Mouse (Mus musculus) neural tube, embryonic 12.5 days (tissue): ENCODE measurements at regions not wholly inside any gene's neighbourhood (a gene's known extent, or its start where the extent isn't known, plus 50 kb on each side); places are given as distances from the start of the nearest gene placed in this dataset.

Experiments
- ATAC-seq: fragments of 200-750 bp; cut with Nextera tagmentation; 2 replicates; pipeline ENCODE4 v1.8.0; 2017; ENCODE audit warnings: low read depth, mild to moderate bottlenecking, moderate TSS enrichment, moderate library complexity; ENCODE audit not compliant: low FRiP score
- H3K27ac ChIP-seq: fragments of 300-500 bp; sonication (generic); 2 replicates; pipeline ENCODE4 v1.5.1; 2016
- H3K27me3 ChIP-seq: fragments of 300-500 bp; sonication (generic); replicated peaks from 2 replicates; pipeline ENCODE4 v1.6.1; 2016; ENCODE audit warnings: mild to moderate bottlenecking
- H3K36me3 ChIP-seq: fragments of 300-500 bp; sonication (generic); 2 replicates; pipeline ENCODE4 v1.6.1; 2016; ENCODE audit warnings: mild to moderate bottlenecking
- H3K4me1 ChIP-seq: fragments of 300-500 bp; sonication (generic); 2 replicates; pipeline ENCODE4 v1.6.1; 2016
- H3K4me2 ChIP-seq: fragments of 300-500 bp; sonication (generic); replicated peaks from 2 replicates; pipeline ENCODE4 v1.6.1; 2016; ENCODE audit warnings: mild to moderate bottlenecking
- H3K4me3 ChIP-seq: fragments of 300-500 bp; sonication (generic); 2 replicates; pipeline ENCODE4 v1.5.1; 2016
- H3K9ac ChIP-seq: fragments of 300-500 bp; sonication (generic); 2 replicates; pipeline ENCODE4 v1.6.1; 2016; ENCODE audit warnings: mild to moderate bottlenecking
- H3K9me3 ChIP-seq: fragments of 300-500 bp; sonication (generic); 2 replicates; pipeline ENCODE4 v1.6.1; 2016; ENCODE audit warnings: mild to moderate bottlenecking
- WGBS: fragments of 180-500 bp; shearing (Covaris S2); methylation state at CpG from one replicate; pipeline ENCODE4 v1.1.7; 2016; 5-methylcytosine and 5-hydroxymethylcytosine counted together

GRCm38 (mm10) chr2:108783457-108783856 lies 497.1 kb upstream of the Kif18a start:
- Histone ChIP-seq H3K27ac (no peak overlapping the region), H3K36me3 (no peaks in the 10 kb centered on the region), H3K9me3 (no peaks in the 10 kb centered on the region), H3K4me3 (no peak overlapping the region), H3K4me2 (no peak overlapping the region), H3K9ac (no peak overlapping the region), H3K27me3 (no peaks in the 10 kb centered on the region), H3K4me1 (no peaks in the 10 kb centered on the region)
- ATAC-seq = no peak

GRCm38 (mm10) chr2:108785161-108785957 lies 495.2 kb upstream of the Kif18a start:
- WGBS = 84% methylated on average over 19 of the region's 19 CpGs
- Histone ChIP-seq H3K4me1 (no peaks in the 10 kb centered on the region), H3K27ac (no peak overlapping the region), H3K27me3 (no peaks in the 10 kb centered on the region), H3K36me3 (no peaks in the 10 kb centered on the region), H3K4me2 (no peak overlapping the region), H3K9ac (no peak overlapping the region), H3K9me3 (no peaks in the 10 kb centered on the region), H3K4me3 (no peak overlapping the region)
- no peak for ATAC-seq

GRCm38 (mm10) chr2:108789166-108789565 lies 491.4 kb upstream of the Kif18a start:
- 95% methylated on average over 7 of the region's 7 CpGs for WGBS

GRCm38 (mm10) chr2:108795145-108795544 lies 485.4 kb upstream of the Kif18a start:
- 86% methylated on average over 2 of the region's 2 CpGs for WGBS
- no peak for ATAC-seq
- no peaks in the 10 kb centered on the region for H3K9me3 ChIP-seq
- no peaks in the 10 kb centered on the region for H3K4me1 ChIP-seq
- no peak overlapping the region for H3K4me2 ChIP-seq
- no peak overlapping the region for H3K9ac ChIP-seq
- H3K27ac ChIP-seq = no peak overlapping the region
- no peak overlapping the region for H3K4me3 ChIP-seq
- H3K36me3 ChIP-seq = no peaks in the 10 kb centered on the region
- H3K27me3 ChIP-seq = no peaks in the 10 kb centered on the region

More at GRCm38 (mm10) chr2:108789166-108789565, 491.4 kb upstream of the Kif18a start:
- Histone ChIP-seq H3K27ac (no peak overlapping the region), H3K36me3 (no peaks in the 10 kb centered on the region), H3K4me2 (no peak overlapping the region), H3K9ac (no peak overlapping the region), H3K9me3 (no peaks in the 10 kb centered on the region), H3K4me1 (no peaks in the 10 kb centered on the region), H3K4me3 (no peak overlapping the region), H3K27me3 (no peaks in the 10 kb centered on the region)
- no peak for ATAC-seq

GRCm38 (mm10) chr2:108796816-108797581 lies 483.5 kb upstream of the Kif18a start:
- no peak for ATAC-seq
- 89% methylated on average over 2 of the region's 2 CpGs for WGBS
- Histone ChIP-seq H3K4me3 (no peak overlapping the region), H3K9ac (no peak overlapping the region), H3K4me2 (no peak overlapping the region), H3K9me3 (no peaks in the 10 kb centered on the region), H3K4me1 (no peaks in the 10 kb centered on the region), H3K36me3 (no peaks in the 10 kb centered on the region), H3K27ac (no peak overlapping the region), H3K27me3 (no peaks in the 10 kb centered on the region)

- ATAC-seq = no peak
- H3K4me2 ChIP-seq = no peak overlapping the region
- no peaks in the 10 kb centered on the region for H3K36me3 ChIP-seq
- no peaks in the 10 kb centered on the region for H3K4me1 ChIP-seq
- H3K9me3 ChIP-seq = no peaks in the 10 kb centered on the region
- H3K4me3 ChIP-seq = no peak overlapping the region
- no peaks in the 10 kb centered on the region for H3K27me3 ChIP-seq
- no peak overlapping the region for H3K27ac ChIP-seq
- H3K9ac ChIP-seq = no peak overlapping the region
Measured at GRCm38 (mm10) chr2:108812367-108812766, 468.2 kb upstream of the Kif18a start.

GRCm38 (mm10) chr2:108813040-108813566 lies 467.4 kb upstream of the Kif18a start:
- Histone ChIP-seq H3K27ac (no peak overlapping the region), H3K9me3 (no peaks in the 10 kb centered on the region), H3K36me3 (no peaks in the 10 kb centered on the region), H3K4me2 (no peak overlapping the region), H3K9ac (no peak overlapping the region), H3K4me1 (no peaks in the 10 kb centered on the region), H3K4me3 (no peak overlapping the region), H3K27me3 (no peaks in the 10 kb centered on the region)
- no peak for ATAC-seq
- WGBS = 74% methylated on average over 6 of the region's 6 CpGs

GRCm38 (mm10) chr2:108816579-108816978 lies 464.0 kb upstream of the Kif18a start:
- Histone ChIP-seq H3K36me3 (no peaks in the 10 kb centered on the region), H3K27ac (no peak overlapping the region), H3K27me3 (no peaks in the 10 kb centered on the region), H3K4me2 (no peak overlapping the region), H3K4me3 (no peak overlapping the region), H3K9me3 (no peaks in the 10 kb centered on the region), H3K4me1 (no peaks in the 10 kb centered on the region), H3K9ac (no peak overlapping the region)
- ATAC-seq = no peak

- no peak overlapping the region for H3K9ac ChIP-seq
- no peak for ATAC-seq
- H3K27ac ChIP-seq = no peak overlapping the region
- no peak overlapping the region for H3K4me3 ChIP-seq
- no peaks in the 10 kb centered on the region for H3K9me3 ChIP-seq
- H3K36me3 ChIP-seq = no peaks in the 10 kb centered on the region
- no peaks in the 10 kb centered on the region for H3K27me3 ChIP-seq
- H3K4me1 ChIP-seq = peaks cover 15% of the 10 kb centered on the region
- H3K4me2 ChIP-seq = no peak overlapping the region
Measured at GRCm38 (mm10) chr2:108824025-108824424, 456.5 kb upstream of the Kif18a start.

GRCm38 (mm10) chr2:108825981-108826380 lies 454.6 kb upstream of the Kif18a start:
- 60% methylated on average over 5 of the region's 5 CpGs for WGBS
- no peak overlapping the region for H3K4me3 ChIP-seq
- H3K27ac ChIP-seq = no peak overlapping the region
- ATAC-seq = no peak
- H3K9me3 ChIP-seq = no peaks in the 10 kb centered on the region
- no peaks in the 10 kb centered on the region for H3K27me3 ChIP-seq
- H3K4me1 ChIP-seq = peaks cover 15% of the 10 kb centered on the region
- H3K36me3 ChIP-seq = no peaks in the 10 kb centered on the region
- no peak overlapping the region for H3K9ac ChIP-seq
- H3K4me2 ChIP-seq = no peak overlapping the region

GRCm38 (mm10) chr2:108827106-108827838 lies 453.3 kb upstream of the Kif18a start:
- 3% methylated on average over 12 of the region's 12 CpGs for WGBS
- ATAC-seq = peak; percentile 92
- Histone ChIP-seq H3K4me1 (peaks cover 15% of the 10 kb centered on the region), H3K4me2 (peak overlapping the region; percentile 54), H3K9me3 (no peaks in the 10 kb centered on the region), H3K9ac (no peak overlapping the region), H3K36me3 (no peaks in the 10 kb centered on the region), H3K27ac (no peak overlapping the region), H3K4me3 (no peak overlapping the region), H3K27me3 (no peaks in the 10 kb centered on the region)
